Mouse (Mus musculus) ES-E14 (cell line): Measurements from ENCODE around the gene Brat1. TPM values are rescaled to one million over a fixed set of nuclear protein-coding genes. Genes with fewer than 3 reads are reported as not detected.

Source experiments
- DNase-seq: peaks from one replicate; pipeline ENCODE4 v3.0.0-alpha.2; 2013; ENCODE audit warnings: low read depth, low spot score
- H3K27ac ChIP-seq: 2 replicates; pipeline ENCODE4 v1.5.1; 2012; ENCODE audit warnings: low read depth, mild to moderate bottlenecking, low read length, moderate library complexity, mixed read lengths; ENCODE audit not compliant: poor library complexity, insufficient read depth, severe bottlenecking
- H3K36me3 ChIP-seq: 2 replicates; pipeline ENCODE4 v1.6.1; 2012; ENCODE audit warnings: mild to moderate bottlenecking, low read length, moderate library complexity, mixed read lengths; ENCODE audit not compliant: control insufficient read depth, poor library complexity, insufficient read depth, severe bottlenecking
- H3K4me1 ChIP-seq, 2 experiments: fragments of 150-350 bp in 1 of 2; sonication (generic) in 1 of 2; 2 replicates each; pipeline ENCODE4 v1.6.1; 2012; ENCODE audit warnings: low read length in 2 of 2, mild to moderate bottlenecking in 1 of 2, mixed read lengths in 1 of 2; ENCODE audit not compliant: control insufficient read depth in 2 of 2, insufficient read depth in 2 of 2, poor library complexity in 1 of 2
- H3K4me3 ChIP-seq, 2 experiments: fragments of 150-350 bp in 1 of 2; sonication (generic) in 1 of 2; 2 replicates each; pipeline ENCODE4 v1.5.1; 2012; ENCODE audit warnings: low read length in 2 of 2, low read depth in 1 of 2, mild to moderate bottlenecking in 1 of 2, mixed read lengths in 1 of 2; ENCODE audit not compliant: insufficient read depth in 1 of 2, poor library complexity in 1 of 2, severe bottlenecking in 1 of 2
- H3K9ac ChIP-seq: 2 replicates; pipeline ENCODE4 v1.6.1; 2012; ENCODE audit warnings: low read depth, mild to moderate bottlenecking, low read length, mixed read lengths; ENCODE audit not compliant: poor library complexity, insufficient read depth, severe bottlenecking
- H3K9me3 ChIP-seq: fragments of 150-350 bp; sonication (generic); 2 replicates; pipeline ENCODE4 v1.6.1; 2012; ENCODE audit warnings: low read depth, mild to moderate bottlenecking, low read length; ENCODE audit not compliant: control insufficient read depth, insufficient read depth
- CHD2 ChIP-seq: IDR thresholded peaks from 2 replicates; pipeline ENCODE4 v1.6.1; 2014; ENCODE audit warnings: mild to moderate bottlenecking, low read depth, low read length, inconsistent platforms
- HCFC1 ChIP-seq: IDR thresholded peaks from 2 replicates; pipeline ENCODE4 v1.6.1; 2012; ENCODE audit warnings: low read length, inconsistent platforms, borderline replicate concordance; ENCODE audit not compliant: insufficient read depth
- MAFK ChIP-seq: IDR thresholded peaks from 2 replicates; pipeline ENCODE4 v1.6.1; 2014; ENCODE audit warnings: mild to moderate bottlenecking, low read depth, low read length, inconsistent platforms; ENCODE audit not compliant: insufficient read depth
- ZC3H11A ChIP-seq: IDR thresholded peaks from 2 replicates; pipeline ENCODE4 v1.6.1; 2012; ENCODE audit warnings: low read depth, mild to moderate bottlenecking, inconsistent platforms, low read length, borderline replicate concordance
- ZNF384 ChIP-seq: IDR thresholded peaks from 2 replicates; pipeline ENCODE4 v1.6.1; 2012; ENCODE audit warnings: low read depth, low read length, inconsistent platforms
- in situ Hi-C, 2 experiments: fragments of 600-800 bp; cut with MboI; formaldehyde crosslinking; loops; one replicate each; pipeline ENCODE4 v1.15.1; 2025; ENCODE audit warnings: low sequenced_read_pairs in 2 of 2, inconsistent platforms in 1 of 2; ENCODE audit not compliant: unreplicated experiment in 2 of 2
- total RNA-seq: library from RNA; depleted of rRNA; stranded (reverse); fragments of 300-350 nt; gene quantifications from 2 replicates; pipeline ENCODE4 v1.2.3, GENCODE M21; 2012; rRNA removed

Brat1 gene
- total RNA-seq, 1 experiment = 19.4 TPM

GRCm38 (mm10) chr5:140764921-140765613 lies 60.3 kb downstream of the Brat1 start:
- in situ Hi-C loops = no loop called here
- Histone ChIP-seq H3K4me3 (no peak overlapping the region), H3K4me1 (peaks cover 0 to 3% of the 10 kb centered on the region in 2 experiments; a peak in 1 of 4 replicates), H3K27ac (no peak overlapping the region; the same call in 1 of the 2 replicates), H3K36me3 (peaks cover 14% of the 10 kb centered on the region), H3K9me3 (no peaks in the 10 kb centered on the region), H3K9ac (no peak overlapping the region)
- no peak for DNase-seq
- TF ChIP-seq MAFK = no peak
- no peak for TF ChIP-seq HCFC1
- no peak for TF ChIP-seq ZNF384
- TF ChIP-seq CHD2 = no peak
- no peak for TF ChIP-seq ZC3H11A

- Histone ChIP-seq H3K4me1 (peaks cover 0 to 2% of the 10 kb centered on the region in 2 experiments; a peak in 1 of 4 replicates), H3K9ac (no peak overlapping the region), H3K9me3 (no peaks in the 10 kb centered on the region), H3K4me3 (no peak overlapping the region), H3K27ac (no peak overlapping the region), H3K36me3 (peaks cover 6% of the 10 kb centered on the region; the same call in 1 of the 2 replicates)
- in situ Hi-C loops = no loop called here
- no peak for DNase-seq
- TF ChIP-seq CHD2 (no peak), ZC3H11A (no peak), MAFK (no peak), ZNF384 (no peak), HCFC1 (no peak)
Observed at GRCm38 (mm10) chr5:140766566-140766965, 61.8 kb downstream of the Brat1 start.

GRCm38 (mm10) chr5:140767704-140768141 lies 62.9 kb downstream of the Brat1 start:
- peaks cover 6% of the 10 kb centered on the region; the same call in 1 of the 2 replicates for H3K36me3 ChIP-seq
- H3K9me3 ChIP-seq = no peaks in the 10 kb centered on the region
- H3K9ac ChIP-seq = peak overlapping the region; percentile 13; the same call in 1 of the 2 replicates
- H3K27ac ChIP-seq = no peak overlapping the region
- no peak overlapping the region for H3K4me3 ChIP-seq
- no peaks in the 10 kb centered on the region for H3K4me1 ChIP-seq
- DNase-seq = no peak
- in situ Hi-C loops = no loop called here
- no peak for TF ChIP-seq ZNF384
- TF ChIP-seq ZC3H11A = no peak
- no peak for TF ChIP-seq HCFC1

- H3K36me3 ChIP-seq = peaks cover 4% of the 10 kb centered on the region; the same call in 1 of the 2 replicates
- no peak overlapping the region for H3K27ac ChIP-seq
- no peak for DNase-seq
- H3K4me3 ChIP-seq = no peak overlapping the region
- TF ChIP-seq ZNF384 (no peak), MAFK (no peak), ZC3H11A (no peak), CHD2 (no peak), HCFC1 (no peak)
- H3K4me1 ChIP-seq = no peaks in the 10 kb centered on the region
- no peaks in the 10 kb centered on the region for H3K9me3 ChIP-seq
- in situ Hi-C loops = no loop called here
- H3K9ac ChIP-seq = no peak overlapping the region
Observed at GRCm38 (mm10) chr5:140768333-140768732, 63.5 kb downstream of the Brat1 start.

Other genes with a start within 250 kb of the Brat1 start
- gene Chst12, start 199.5 kb upstream of the Brat1 start, total RNA-seq = 34.8 and 35.9 TPM in 2 replicates
- gene Grifin, start 139.9 kb upstream of the Brat1 start, total RNA-seq = 0.89 TPM in 1 of 2 replicates, not detected in the other
- gene Lfng, start 97.7 kb upstream of the Brat1 start, total RNA-seq = 13.3 and 28.1 TPM in 2 replicates
- 14.9 and 18.6 TPM in 2 replicates for gene Ttyh3, start 56.0 kb upstream of the Brat1 start, total RNA-seq
- gene Iqce, start 2.6 kb upstream of the Brat1 start, total RNA-seq = 9.9 and 14.7 TPM in 2 replicates
- 5.3 and 5.6 TPM in 2 replicates for gene Amz1, start 19.1 kb downstream of the Brat1 start, total RNA-seq
- gene Gna12, start 125.4 kb downstream of the Brat1 start, total RNA-seq = 40.9 and 50.4 TPM in 2 replicates